Mouse (Mus musculus) heart, adult 2 months (tissue): ENCODE data around the gene Eif3c.

Experiments used
- CTCF ChIP-seq: fragments of 200-600 bp; IDR thresholded peaks from 2 replicates; pipeline ENCODE4 v1.8.1; 2022; ENCODE audit warnings: antibody characterized with exemption, mild to moderate bottlenecking, moderate library complexity
- POLR2A ChIP-seq: fragments of 200-500 bp; IDR thresholded peaks from 2 replicates; pipeline ENCODE4 v1.6.1; 2011; ENCODE audit warnings: mild to moderate bottlenecking, low read depth, low read length, control low read depth; ENCODE audit not compliant: insufficient read depth

GRCm38 (mm10) chr7:126585717-126586116 lies 19.5 kb upstream of the Eif3c start, which contains the start of gene Cln3:
- TF ChIP-seq CTCF = no peak
- TF ChIP-seq POLR2A = no peak
